In the genomic region with DNA sequence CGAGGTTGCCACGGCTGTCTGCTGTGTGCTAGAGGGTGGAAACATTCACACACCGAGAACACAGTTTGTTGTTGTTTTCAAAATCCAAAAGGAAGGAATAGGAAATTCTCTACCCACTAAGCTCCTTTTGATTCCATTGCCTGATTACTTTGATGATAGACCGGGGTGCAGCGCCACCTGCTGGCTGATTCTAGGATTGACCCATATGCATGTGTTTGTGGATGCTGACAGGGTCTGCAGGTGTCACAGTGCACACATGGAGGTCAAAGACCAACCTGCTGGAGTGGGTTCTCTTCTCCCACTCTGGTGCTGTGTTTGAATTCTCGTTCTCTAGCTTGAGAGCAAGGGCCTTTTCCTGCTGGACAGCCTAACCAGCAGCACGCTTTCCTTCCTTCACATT, we compare ENCODE assay signal across 9 mouse cellular contexts. TPM values are rescaled to one million over a fixed set of nuclear protein-coding genes. Genes with fewer than 3 reads are reported as not detected.
DNase-seq lines count a peak whose midpoint lies in the region; ATAC-seq and TF ChIP-seq lines count a peak whose summit lies in the region.
"Had no signal": no experiment of that assay in that cellular context is flagged by ENCODE, and none has a peak within 500 bp of the region (broad histone marks: within the 10 kb centered on the region; RNA-seq: fewer than 3 reads in every experiment).

No protein-coding gene starts in this region.

- DNase-seq in neural tube, embryonic 10.5 days (ENCODE audit: extremely low spot score, low spot score), result peak; percentile 91
- DNase-seq in cerebellum, adult 2 months, result peak; percentile 70 to 85
- DNase-seq in frontal cortex, adult 2 months (ENCODE audit: extremely low spot score in 1 of 2, low spot score in 1 of 2), result peak; percentile 52 to 95
- DNase-seq in limb, embryonic 10.5 days (ENCODE audit: low spot score), result peak; percentile 92
- DNase-seq in thymus, adult 18-20 months, result peak; percentile 54 to 60

- no peak overlapping the region for H3K4me2 ChIP-seq in neural tube, embryonic 15.5 days
- no peak overlapping the region for H3K4me2 ChIP-seq in intestine, embryonic 15.5 days (replicated peaks)

- no peaks in the 10 kb centered on the region for H3K27me3 ChIP-seq in neural tube, embryonic 15.5 days (replicated peaks)
- no peaks in the 10 kb centered on the region for H3K27me3 ChIP-seq in cerebellum, adult 2 months (ENCODE audit: control insufficient read depth, insufficient read depth, low read length)
- peaks cover 4% of the 10 kb centered on the region; the same call in 1 of the 2 replicates for H3K27me3 ChIP-seq in intestine, embryonic 15.5 days (replicated peaks)
- H3K27me3 ChIP-seq in limb, embryonic 10.5 days (ENCODE audit: low read depth, poor library complexity, severe bottlenecking), result peaks cover 28% of the 10 kb centered on the region

- no peak overlapping the region for H3K9ac ChIP-seq in neural tube, embryonic 15.5 days (replicated peaks)
- no peak overlapping the region for H3K9ac ChIP-seq in intestine, embryonic 15.5 days

- no peaks in the 10 kb centered on the region for H3K36me3 ChIP-seq in neural tube, embryonic 15.5 days
- H3K36me3 ChIP-seq in intestine, embryonic 15.5 days, result no peaks in the 10 kb centered on the region
- no peaks in the 10 kb centered on the region for H3K36me3 ChIP-seq in limb, embryonic 10.5 days

- TF ChIP-seq POLR2A in cerebellum, adult 2 months (IDR thresholded peaks at IDR 0.05; ENCODE audit: borderline replicate concordance, insufficient read depth, low read length), result no peak

- no peaks in the 10 kb centered on the region for H3K9me3 ChIP-seq in neural tube, embryonic 15.5 days (replicated peaks)
- no peaks in the 10 kb centered on the region for H3K9me3 ChIP-seq in intestine, embryonic 15.5 days
- H3K9me3 ChIP-seq in limb, embryonic 10.5 days (replicated peaks), result no peaks in the 10 kb centered on the region

- H3K4me3 ChIP-seq in neural tube, embryonic 15.5 days (replicated peaks), result no peak overlapping the region
- H3K4me3 ChIP-seq in cerebellum, adult 2 months (replicated peaks; ENCODE audit: insufficient read depth, low read depth, low read length), result no peak overlapping the region
- no peak overlapping the region for H3K4me3 ChIP-seq in intestine, embryonic 15.5 days (replicated peaks)
- H3K4me3 ChIP-seq in limb, embryonic 10.5 days, result no peak overlapping the region
- H3K4me3 ChIP-seq: erythroblast, embryonic 14.5 days had no signal

- peak; percentile 95 for TF ChIP-seq CTCF in cerebellum, adult 2 months (IDR thresholded peaks at IDR 0.05; ENCODE audit: borderline replicate concordance, insufficient read depth, low read depth, low read length)

- ATAC-seq in neural tube, embryonic 15.5 days (ENCODE audit: low FRiP score), result no peak
- ATAC-seq in intestine, embryonic 15.5 days, result peak; percentile 61
- ATAC-seq in neutrophil, adult 5-6 weeks (ENCODE audit: extremely low read depth, insufficient number of reproducible peaks, low FRiP score, poor library complexity, severe bottlenecking), result peak; percentile 74; the same call in 1 of the 2 replicates

- peaks cover 10% of the 10 kb centered on the region for H3K4me1 ChIP-seq in neural tube, embryonic 15.5 days
- no peaks in the 10 kb centered on the region for H3K4me1 ChIP-seq in cerebellum, adult 2 months (ENCODE audit: control insufficient read depth, insufficient read depth, low read length)
- peaks cover 5% of the 10 kb centered on the region; the same call in 1 of the 2 replicates for H3K4me1 ChIP-seq in intestine, embryonic 15.5 days (replicated peaks)
- H3K4me1 ChIP-seq in limb, embryonic 10.5 days, result peaks cover 7% of the 10 kb centered on the region

- WGBS in neural tube, embryonic 15.5 days, result 30% methylated on average over 7 of the region's 7 CpGs
- WGBS in cerebellum, adult 2 months, result 22% methylated on average over 7 of the region's 7 CpGs
- WGBS in intestine, embryonic 15.5 days, result 31% methylated on average over 7 of the region's 7 CpGs
- WGBS in limb, embryonic 10.5 days, result 29% methylated on average over 7 of the region's 7 CpGs

- no peak overlapping the region for H3K27ac ChIP-seq in neural tube, embryonic 15.5 days (replicated peaks)
- H3K27ac ChIP-seq in cerebellum, adult 2 months (ENCODE audit: insufficient read depth, low read length), result no peak overlapping the region
- H3K27ac ChIP-seq in intestine, embryonic 15.5 days, result no peak overlapping the region
- H3K27ac ChIP-seq in limb, embryonic 10.5 days, result no peak overlapping the region

RNA-seq across cellular contexts. Expression of gene Tekt5, which starts 3.9 kb away (rescaled TPM):
- polyA plus RNA-seq in neural tube, embryonic 15.5 days (2015; fragmentation: Nextera tagmentation; extraction: Ambion mirVana), result 19.9 and 25.6 TPM in 2 replicates
- polyA plus RNA-seq in cerebellum, adult 2 months (2012; rRNA removed), result 14.7 and 20.3 TPM in 2 replicates
- polyA plus RNA-seq in frontal cortex, adult 2 months (2012; rRNA removed), result 9.1 and 15.5 TPM in 2 replicates
- 0.15 and 0.25 TPM in 2 replicates for polyA plus RNA-seq in intestine, embryonic 15.5 days (2015; fragmentation: Nextera tagmentation; extraction: Ambion mirVana)
- not detected in 2 replicates for polyA plus RNA-seq in limb, embryonic 10.5 days (2016; fragmentation: Nextera tagmentation; extraction: Ambion mirVana)
- total RNA-seq in neutrophil, adult 5-6 weeks (2017), result 0.23 TPM in 1 of 2 replicates, not detected in the other
- polyA plus RNA-seq: erythroblast, embryonic 14.5 days had no signal

RNA-seq across cellular contexts. Expression of gene Nubp1, which starts 12.6 kb away (rescaled TPM):
- polyA plus RNA-seq in neural tube, embryonic 15.5 days (2015; fragmentation: Nextera tagmentation; extraction: Ambion mirVana), result 49.8 and 55.7 TPM in 2 replicates
- polyA plus RNA-seq in cerebellum, adult 2 months (2012; rRNA removed), result 30.0 and 30.8 TPM in 2 replicates
- 25.6 and 26.4 TPM in 2 replicates for polyA plus RNA-seq in frontal cortex, adult 2 months (2012; rRNA removed)
- 55.4 and 56.6 TPM in 2 replicates for polyA plus RNA-seq in intestine, embryonic 15.5 days (2015; fragmentation: Nextera tagmentation; extraction: Ambion mirVana)
- polyA plus RNA-seq in limb, embryonic 10.5 days (2016; fragmentation: Nextera tagmentation; extraction: Ambion mirVana), result 92.0 and 94.8 TPM in 2 replicates
- 44.9 and 49.1 TPM in 2 replicates for total RNA-seq in neutrophil, adult 5-6 weeks (2017)

RNA-seq across cellular contexts. Expression of gene Tvp23a, which starts 48.0 kb away (rescaled TPM):
- 47.0 and 48.9 TPM in 2 replicates for polyA plus RNA-seq in neural tube, embryonic 15.5 days (2015; fragmentation: Nextera tagmentation; extraction: Ambion mirVana)
- polyA plus RNA-seq in cerebellum, adult 2 months (2012; rRNA removed), result 25.5 and 27.3 TPM in 2 replicates
- 27.4 and 32.4 TPM in 2 replicates for polyA plus RNA-seq in frontal cortex, adult 2 months (2012; rRNA removed)
- polyA plus RNA-seq in intestine, embryonic 15.5 days (2015; fragmentation: Nextera tagmentation; extraction: Ambion mirVana), result 7.1 and 9.0 TPM in 2 replicates
- polyA plus RNA-seq in limb, embryonic 10.5 days (2016; fragmentation: Nextera tagmentation; extraction: Ambion mirVana), result 15.9 and 22.7 TPM in 2 replicates
- 0.23 TPM in 1 of 2 replicates, not detected in the other for total RNA-seq in neutrophil, adult 5-6 weeks (2017)
- polyA plus RNA-seq: erythroblast, embryonic 14.5 days had no signal
